Mouse (Mus musculus) CH12.LX (cell line): Measurements from ENCODE around the gene Sh3tc1. TPM values are rescaled to one million over a fixed set of nuclear protein-coding genes. Genes with fewer than 3 reads are reported as not detected.

Experiments used
- DNase-seq: peaks from one replicate; pipeline ENCODE4 v3.0.0-alpha.2; 2013; ENCODE audit errors: extremely low read depth
- H3K27ac ChIP-seq: 2 replicates; pipeline ENCODE4 v1.5.1; 2012; ENCODE audit warnings: low read depth, mild to moderate bottlenecking, control low read depth, moderate library complexity; ENCODE audit not compliant: insufficient read depth
- H3K27me3 ChIP-seq: replicated peaks from 2 replicates; pipeline ENCODE3; 2012; ENCODE audit warnings: inconsistent platforms
- H3K36me3 ChIP-seq, 2 experiments: replicated peaks in 1 of 2; 2 replicates each; pipeline versions ENCODE3 to v1.6.1; 2012; ENCODE audit warnings: inconsistent platforms in 1 of 2, low read length in 1 of 2, mild to moderate bottlenecking in 1 of 2, mixed read lengths in 1 of 2, moderate library complexity in 1 of 2; ENCODE audit not compliant: control insufficient read depth in 1 of 2, insufficient read depth in 1 of 2
- H3K4me1 ChIP-seq, 2 experiments: 2 replicates each; pipeline ENCODE4 v1.6.1; 2012; ENCODE audit warnings: inconsistent platforms in 1 of 2, moderate library complexity in 1 of 2; ENCODE audit not compliant: insufficient read depth in 2 of 2, control insufficient read depth in 1 of 2
- H3K4me2 ChIP-seq: 2 replicates; pipeline ENCODE4 v1.6.1; 2012; ENCODE audit warnings: low read depth, mild to moderate bottlenecking, control low read depth; ENCODE audit not compliant: poor library complexity, insufficient read depth, severe bottlenecking
- H3K4me3 ChIP-seq, 3 experiments: fragments of 150-350 bp in 1 of 3; sonication (generic) in 1 of 3; replicated peaks in 1 of 3; 2 replicates each; pipeline versions ENCODE3 to v1.5.1; 2011 to 2012; ENCODE audit warnings: low read depth in 2 of 3, low read length in 2 of 3, mild to moderate bottlenecking in 2 of 3, moderate library complexity in 2 of 3, control low read depth in 1 of 3, improper control_type of control experiment in 1 of 3, inconsistent platforms in 1 of 3, mixed read lengths in 1 of 3; ENCODE audit not compliant: poor library complexity in 1 of 3
- H3K79me2 ChIP-seq: replicated peaks from 2 replicates; pipeline ENCODE4 v1.6.1; 2012; ENCODE audit warnings: mild to moderate bottlenecking, moderate library complexity; ENCODE audit not compliant: control insufficient read depth, poor library complexity, insufficient read depth, severe bottlenecking; ENCODE audit errors: extremely low read depth
- H3K9ac ChIP-seq: 2 replicates; pipeline ENCODE4 v1.6.1; 2012; ENCODE audit warnings: low read depth, mild to moderate bottlenecking, control low read depth, moderate library complexity; ENCODE audit not compliant: insufficient read depth
- H3K9me3 ChIP-seq: replicated peaks from 2 replicates; pipeline ENCODE3; 2012; ENCODE audit warnings: low read length, inconsistent platforms, mixed read lengths
- BHLHE40 ChIP-seq: IDR thresholded peaks from 2 replicates; pipeline ENCODE4 v1.6.1; 2011; ENCODE audit warnings: mild to moderate bottlenecking, low read depth, low read length, improper control_type of control experiment
- CHD1 ChIP-seq: IDR thresholded peaks from 2 replicates; pipeline ENCODE4 v1.6.1; 2012; ENCODE audit warnings: low read depth, low read length, improper control_type of control experiment, inconsistent platforms
- E2F4 ChIP-seq: IDR thresholded peaks from 2 replicates; pipeline ENCODE4 v1.6.1; 2011; ENCODE audit warnings: low read depth, low read length, improper control_type of control experiment; ENCODE audit not compliant: insufficient replicate concordance
- ETS1 ChIP-seq: conservative IDR thresholded peaks from 2 replicates; pipeline ENCODE4 v1.6.1; 2012; ENCODE audit warnings: low read depth, mild to moderate bottlenecking, inconsistent platforms, low read length, improper control_type of control experiment, moderate library complexity
- GABPA ChIP-seq: IDR thresholded peaks from 2 replicates; pipeline ENCODE4 v1.6.1; 2012; ENCODE audit warnings: low read depth, low read length, improper control_type of control experiment, inconsistent platforms; ENCODE audit not compliant: insufficient replicate concordance
- JUND ChIP-seq: conservative IDR thresholded peaks from 2 replicates; pipeline ENCODE4 v1.6.1; 2011; ENCODE audit warnings: low read depth, low read length, improper control_type of control experiment
- KAT2A ChIP-seq: IDR thresholded peaks from 2 replicates; pipeline ENCODE4 v1.6.1; 2012; ENCODE audit warnings: low read length, improper control_type of control experiment, inconsistent platforms; ENCODE audit not compliant: insufficient replicate concordance
- MAFK ChIP-seq: IDR thresholded peaks from 2 replicates; pipeline ENCODE4 v1.6.1; 2011; ENCODE audit warnings: low read length, improper control_type of control experiment; ENCODE audit not compliant: insufficient replicate concordance
- MYC ChIP-seq: IDR thresholded peaks from 2 replicates; pipeline ENCODE4 v1.6.1; 2011; ENCODE audit warnings: low read depth, mild to moderate bottlenecking, improper control_type of control experiment, low read length
- NELFE ChIP-seq: IDR thresholded peaks from 2 replicates; pipeline ENCODE4 v1.6.1; 2011; ENCODE audit warnings: low read depth, low read length, improper control_type of control experiment
- POLR2A ChIP-seq: IDR thresholded peaks from 2 replicates; pipeline ENCODE4 v1.6.1; 2011; ENCODE audit warnings: low read depth, mild to moderate bottlenecking, improper control_type of control experiment, low read length
- RAD21 ChIP-seq: IDR thresholded peaks from 2 replicates; pipeline ENCODE4 v1.6.1; 2011; ENCODE audit warnings: low read depth, mild to moderate bottlenecking, low read length, improper control_type of control experiment, moderate library complexity
- RCOR1 ChIP-seq: conservative IDR thresholded peaks from 2 replicates; pipeline ENCODE4 v1.6.1; 2012; ENCODE audit warnings: low read depth, mild to moderate bottlenecking, inconsistent platforms, low read length, improper control_type of control experiment
- TCF12 ChIP-seq: IDR thresholded peaks from 2 replicates; pipeline ENCODE4 v1.6.1; 2014; ENCODE audit warnings: low read depth, mild to moderate bottlenecking, inconsistent platforms, low read length, improper control_type of control experiment
- UBTF ChIP-seq: IDR thresholded peaks from 2 replicates; pipeline ENCODE4 v1.6.1; 2012; ENCODE audit warnings: low read depth, mild to moderate bottlenecking, inconsistent platforms, low read length, improper control_type of control experiment, moderate library complexity
- USF1 ChIP-seq: IDR thresholded peaks from 2 replicates; pipeline ENCODE4 v1.6.1; 2014; ENCODE audit warnings: low read depth, mild to moderate bottlenecking, inconsistent platforms, low read length, improper control_type of control experiment
- USF2 ChIP-seq: conservative IDR thresholded peaks from 2 replicates; pipeline ENCODE4 v1.6.1; 2011; ENCODE audit warnings: low read depth, low read length, improper control_type of control experiment
- dilution Hi-C: fragments of 300-500 bp; cut with MboI; formaldehyde crosslinking; loops from 2 replicates; pipeline ENCODE4 v1.14.3; 2020; ENCODE audit warnings: low sequenced_read_pairs; ENCODE audit not compliant: extremely low pct_unique_long_range_greater_than_20kb, extremely low pct_ligation_motif_present
- in situ Hi-C: fragments of 300-500 bp; cut with MboI; formaldehyde crosslinking; loops from 3 replicates; pipeline ENCODE4 v1.14.3; 2019; ENCODE audit warnings: low sequenced_read_pairs, low pct_ligation_motif_present, low pct_unique_long_range_greater_than_20kb, mixed read lengths
- polyA plus RNA-seq: library from polyadenylated mRNA; unstranded; fragments of >175 nt; gene quantifications from 2 replicates; pipeline ENCODE4 v1.2.1, GENCODE M21; 2012; ENCODE audit warnings: low read depth; ENCODE audit not compliant: insufficient read length
- total RNA-seq, 2 experiments: library from RNA; depleted of rRNA; stranded (reverse); fragments of 300-350 nt in 1 of 2; fragments of >200 nt in 1 of 2; gene quantifications; 2 replicates each; pipeline ENCODE4 v1.2.3; 2012 to 2014

Gene Sh3tc1
- total and polyA plus RNA-seq, 3 experiments: 0.85 to 2.3 (median 1.2) TPM

DNA sequence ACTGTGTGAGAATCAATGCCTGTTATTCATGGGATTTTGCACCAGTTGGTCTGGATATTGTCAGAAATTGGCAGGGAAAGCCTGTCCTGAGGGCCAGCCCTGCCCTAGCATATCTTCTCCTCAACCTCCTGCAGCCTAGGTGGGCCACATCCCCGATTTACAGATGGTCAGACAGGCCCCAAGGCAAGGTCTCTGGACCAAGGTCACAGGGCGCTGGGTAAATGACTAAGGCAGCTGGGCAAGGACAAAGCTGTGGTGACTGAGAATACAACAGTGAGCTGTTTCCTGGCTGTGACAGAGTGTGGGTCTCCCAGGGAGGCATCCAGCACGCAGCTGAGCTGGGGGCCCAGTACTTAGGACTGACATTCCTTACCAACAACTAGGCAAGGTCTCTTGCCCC, 41.3 kb upstream of the Sh3tc1 start:
- Histone ChIP-seq H3K79me2 (no peaks in the 10 kb centered on the region), H3K36me3 (no peaks in the 10 kb centered on the region), H3K9me3 (peaks cover 8% of the 10 kb centered on the region), H3K4me2 (no peak overlapping the region), H3K27ac (no peak overlapping the region), H3K9ac (no peak overlapping the region), H3K4me3 (no peak overlapping the region), H3K27me3 (peaks cover 12% of the 10 kb centered on the region), H3K4me1 (peaks cover 2 to 18% of the 10 kb centered on the region in 2 experiments; a peak in 3 of 4 replicates)
- dilution Hi-C loops: no loop called here
- no peak for DNase-seq
- no peak for TF ChIP-seq RCOR1
- TF ChIP-seq MAFK: no peak
- no peak for TF ChIP-seq NELFE
- TF ChIP-seq POLR2A: no peak
- no peak for TF ChIP-seq BHLHE40
- no peak for TF ChIP-seq JUND
- TF ChIP-seq USF2: no peak
- TF ChIP-seq GABPA: no peak
- TF ChIP-seq TCF12: no peak
- TF ChIP-seq CHD1: no peak
- in situ Hi-C loops: no loop called here

DNA sequence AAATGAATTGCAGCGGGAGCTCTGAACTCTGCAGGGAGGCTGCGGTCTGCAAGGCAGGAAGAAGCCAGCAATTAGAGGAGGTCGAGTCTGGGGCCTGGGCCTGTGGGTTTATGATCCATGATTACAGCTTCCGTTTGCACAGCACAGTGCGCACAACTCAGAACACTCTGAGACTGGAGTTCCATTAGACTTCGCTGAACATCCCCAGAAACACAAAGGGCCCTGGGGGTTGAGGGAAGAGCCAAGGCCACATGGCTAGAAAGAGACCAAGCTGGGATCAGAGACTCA, 34.3 kb upstream of the Sh3tc1 start:
- dilution Hi-C loops (no loop called here), in situ Hi-C loops (no loop called here)
- Histone ChIP-seq H3K9ac (no peak overlapping the region), H3K79me2 (no peaks in the 10 kb centered on the region), H3K27ac (no peak overlapping the region), H3K36me3 (no peaks in the 10 kb centered on the region), H3K4me3 (no peak overlapping the region), H3K4me2 (no peak overlapping the region), H3K27me3 (peaks cover 69% of the 10 kb centered on the region), H3K9me3 (no peaks in the 10 kb centered on the region)
- no peak for DNase-seq
- TF ChIP-seq RAD21: no peak
- TF ChIP-seq MYC: no peak
- TF ChIP-seq, all 38 proteins: peak for 0
- peaks cover 0 to 5% of the 10 kb centered on the region in 2 experiments; a peak in 2 of 4 replicates for H3K4me1 ChIP-seq

DNA sequence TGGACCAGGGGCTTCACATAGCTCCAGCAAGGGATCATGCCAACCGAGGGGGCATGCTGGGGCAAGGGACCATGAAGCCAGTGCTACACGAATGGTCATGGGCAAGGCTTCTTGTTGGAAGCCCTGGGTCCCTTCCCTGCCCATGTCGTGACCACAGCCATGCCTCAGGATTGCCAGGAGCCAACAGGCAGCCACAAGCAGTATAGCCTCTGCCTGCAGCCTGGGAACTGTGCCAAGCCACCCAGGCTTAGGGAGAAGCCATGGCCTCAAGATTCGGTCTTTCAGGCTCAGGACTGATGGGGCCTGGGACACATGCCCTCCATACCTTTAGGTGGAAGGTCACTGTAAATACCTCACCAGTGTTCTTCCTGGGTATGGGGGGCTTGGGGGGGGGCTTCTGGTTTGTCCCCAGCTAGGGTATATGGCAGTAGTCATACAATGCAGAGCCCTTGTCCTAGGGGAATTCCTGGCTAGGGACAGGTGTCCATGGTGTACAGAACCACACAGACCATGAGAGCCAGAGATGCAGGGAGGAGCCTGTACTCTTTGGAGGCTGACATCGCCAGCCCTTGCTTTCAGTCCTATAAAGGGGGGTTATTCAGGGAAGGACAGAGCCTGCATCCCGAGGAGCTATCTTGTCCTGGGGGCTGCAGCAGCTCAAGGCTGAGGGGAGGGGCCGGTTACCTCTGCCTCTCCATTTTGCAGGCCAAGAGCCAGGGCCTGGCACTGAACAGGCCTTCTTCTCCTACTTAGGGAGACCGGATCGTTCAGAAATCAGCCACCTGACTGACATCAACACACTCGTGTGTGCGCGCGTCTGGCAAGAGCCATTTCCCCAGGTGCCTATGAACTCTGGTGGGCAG, 33.7 kb upstream of the Sh3tc1 start:
- dilution Hi-C loops (no loop called here), in situ Hi-C loops (no loop called here)
- H3K27me3 ChIP-seq: peaks cover 72% of the 10 kb centered on the region
- no peaks in the 10 kb centered on the region for H3K79me2 ChIP-seq
- no peak overlapping the region for H3K4me2 ChIP-seq
- peaks cover 0 to 3% of the 10 kb centered on the region in 2 experiments; a peak in 2 of 4 replicates for H3K4me1 ChIP-seq
- no peak overlapping the region for H3K4me3 ChIP-seq
- H3K27ac ChIP-seq: no peak overlapping the region
- H3K9ac ChIP-seq: no peak overlapping the region
- H3K36me3 ChIP-seq: no peaks in the 10 kb centered on the region
- DNase-seq: no peak
- TF ChIP-seq KAT2A: no peak
- no peak for TF ChIP-seq ETS1
- TF ChIP-seq CHD1: no peak
- no peak for TF ChIP-seq USF1
- no peak for TF ChIP-seq E2F4
- no peak for TF ChIP-seq UBTF
- H3K9me3 ChIP-seq: no peaks in the 10 kb centered on the region
